Mouse (Mus musculus) stomach, postnatal 0 days (tissue): ENCODE data around the gene Rnf166.

Source experiments
- CTCF ChIP-seq: IDR thresholded peaks from 2 replicates; pipeline ENCODE4 v1.5.1; 2016; ENCODE audit warnings: antibody characterized with exemption, low read depth, mild to moderate bottlenecking, moderate library complexity
- EP300 ChIP-seq: optimal IDR thresholded peaks from 2 replicates; pipeline ENCODE3; 2016; ENCODE audit warnings: antibody characterized with exemption

GRCm38 (mm10) chr8:122512392-122512791, 36.5 kb upstream of the Rnf166 start:
- TF ChIP-seq CTCF (no peak), EP300 (no peak)
